Mouse (Mus musculus) hindbrain, embryonic 14.5 days (tissue): ENCODE results near the gene Eln. TPM values are rescaled to one million over a fixed set of nuclear protein-coding genes. Genes with fewer than 3 reads are reported as not detected.
A peak's percentile ranks its signal among the peaks of the same experiment; 100 is the strongest.

Experiments
- ATAC-seq: fragments of 200-750 bp; cut with Nextera tagmentation; 2 replicates; pipeline ENCODE4 v1.8.0; 2017; ENCODE audit warnings: moderate number of reproducible peaks, mild to moderate bottlenecking, moderate TSS enrichment, moderate library complexity; ENCODE audit not compliant: low FRiP score
- DNase-seq: peaks from one replicate; pipeline ENCODE4 v3.0.0-alpha.2; 2015; ENCODE audit warnings: low spot score
- H3K27ac ChIP-seq: fragments of 300-500 bp; sonication (generic); 2 replicates; pipeline ENCODE4 v1.5.1; 2014; ENCODE audit warnings: mild to moderate bottlenecking, moderate library complexity
- H3K27me3 ChIP-seq: fragments of 300-500 bp; sonication (generic); 2 replicates; pipeline ENCODE4 v1.6.1; 2014; ENCODE audit warnings: mild to moderate bottlenecking, low read length, mixed read lengths; ENCODE audit not compliant: control insufficient read depth, insufficient read depth
- H3K36me3 ChIP-seq: fragments of 300-500 bp; sonication (generic); replicated peaks from 2 replicates; pipeline ENCODE4 v1.6.1; 2014; ENCODE audit not compliant: control insufficient read depth, insufficient read depth
- H3K4me1 ChIP-seq: fragments of 300-500 bp; sonication (generic); replicated peaks from 2 replicates; pipeline ENCODE4 v1.6.1; 2014; ENCODE audit warnings: antibody characterized with exemption, low read length, mixed read lengths; ENCODE audit not compliant: control insufficient read depth, insufficient read depth
- H3K4me2 ChIP-seq: fragments of 300-500 bp; sonication (generic); replicated peaks from 2 replicates; pipeline ENCODE4 v1.6.1; 2014; ENCODE audit warnings: mild to moderate bottlenecking, moderate library complexity
- H3K4me3 ChIP-seq: fragments of 300-500 bp; sonication (generic); replicated peaks from 2 replicates; pipeline ENCODE4 v1.5.1; 2014; ENCODE audit warnings: mild to moderate bottlenecking, low read length
- H3K9ac ChIP-seq: fragments of 300-500 bp; sonication (generic); 2 replicates; pipeline ENCODE4 v1.6.1; 2014
- H3K9me3 ChIP-seq: fragments of 300-500 bp; sonication (generic); 2 replicates; pipeline ENCODE4 v1.6.1; 2016; ENCODE audit warnings: low read length; ENCODE audit not compliant: control insufficient read depth
- WGBS: fragments of 180-500 bp; shearing (Covaris S2); extraction: QIAGEN DNeasy Blood & Tissue Kit; methylation state at CpG from one replicate; pipeline ENCODE4 v1.1.7; 2014; 5-methylcytosine and 5-hydroxymethylcytosine counted together
- polyA plus RNA-seq: library from polyadenylated mRNA; unstranded; fragments of >200 nt; fragmentation: Nextera tagmentation; extraction: Ambion mirVana; gene quantifications from 2 replicates; pipeline ENCODE4 v1.2.1, GENCODE M21; 2014

The Eln gene
- polyA plus RNA-seq, 1 experiment from 2014 or later = 17.9 TPM

DNA sequence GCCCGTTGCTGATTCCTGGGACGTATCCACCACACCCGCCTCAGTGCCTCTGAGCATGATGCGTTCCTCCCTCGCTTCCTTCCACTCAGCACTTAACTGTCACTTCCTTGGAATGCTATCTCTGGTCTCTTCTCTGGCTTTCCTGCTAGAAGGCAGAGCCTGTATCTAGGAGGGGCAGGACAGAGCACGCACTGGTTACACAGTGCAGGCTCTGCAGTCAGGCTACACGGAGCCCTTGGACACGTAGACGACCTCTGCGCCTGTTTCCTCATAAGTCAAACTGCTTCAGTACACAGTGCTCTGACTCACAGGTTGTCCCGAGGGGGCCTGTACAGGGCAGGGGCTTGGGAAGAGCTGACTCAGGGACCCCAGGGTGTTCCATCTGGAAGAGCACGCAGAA, 66.9 kb downstream of the Eln start:
- 87% methylated on average over 12 of the region's 12 CpGs for WGBS
- Histone ChIP-seq H3K36me3 (peaks cover 52% of the 10 kb centered on the region), H3K27me3 (no peaks in the 10 kb centered on the region), H3K27ac (no peak overlapping the region), H3K9ac (no peak overlapping the region), H3K9me3 (no peaks in the 10 kb centered on the region), H3K4me3 (no peak overlapping the region), H3K4me1 (peaks cover 22% of the 10 kb centered on the region), H3K4me2 (no peak overlapping the region)
- ATAC-seq (no peak), DNase-seq (no peak)

- H3K9me3 ChIP-seq = no peaks in the 10 kb centered on the region
- H3K4me2 ChIP-seq = no peak overlapping the region
- H3K36me3 ChIP-seq = peaks cover 41% of the 10 kb centered on the region
- DNase-seq (no peak), ATAC-seq (no peak)
- no peak overlapping the region for H3K4me3 ChIP-seq
- no peak overlapping the region for H3K9ac ChIP-seq
- H3K27ac ChIP-seq = no peak overlapping the region
- H3K4me1 ChIP-seq = peaks cover 25% of the 10 kb centered on the region
- no peaks in the 10 kb centered on the region for H3K27me3 ChIP-seq
- WGBS = 64% methylated on average over 8 of the region's 8 CpGs
Measured at GRCm38 (mm10) chr5:134678827-134679546, 68.1 kb downstream of the Eln start.

GRCm38 (mm10) chr5:134678031-134678430, 69.1 kb downstream of the Eln start:
- WGBS = 80% methylated on average over 3 of the region's 3 CpGs
- Histone ChIP-seq H3K4me2 (no peak overlapping the region), H3K4me1 (peaks cover 25% of the 10 kb centered on the region), H3K4me3 (no peak overlapping the region), H3K27ac (no peak overlapping the region), H3K36me3 (peaks cover 33% of the 10 kb centered on the region), H3K9ac (no peak overlapping the region), H3K27me3 (no peaks in the 10 kb centered on the region), H3K9me3 (no peaks in the 10 kb centered on the region)
- no peak for DNase-seq
- ATAC-seq = no peak

GRCm38 (mm10) chr5:134677491-134677890, 69.6 kb downstream of the Eln start:
- H3K4me3 ChIP-seq = no peak overlapping the region
- H3K27me3 ChIP-seq = no peaks in the 10 kb centered on the region
- H3K27ac ChIP-seq = no peak overlapping the region
- H3K36me3 ChIP-seq = peaks cover 33% of the 10 kb centered on the region
- no peaks in the 10 kb centered on the region for H3K9me3 ChIP-seq
- H3K9ac ChIP-seq = no peak overlapping the region
- DNase-seq = no peak
- peaks cover 25% of the 10 kb centered on the region for H3K4me1 ChIP-seq
- no peak overlapping the region for H3K4me2 ChIP-seq
- ATAC-seq = no peak
- 82% methylated on average over 5 of the region's 5 CpGs for WGBS

DNA sequence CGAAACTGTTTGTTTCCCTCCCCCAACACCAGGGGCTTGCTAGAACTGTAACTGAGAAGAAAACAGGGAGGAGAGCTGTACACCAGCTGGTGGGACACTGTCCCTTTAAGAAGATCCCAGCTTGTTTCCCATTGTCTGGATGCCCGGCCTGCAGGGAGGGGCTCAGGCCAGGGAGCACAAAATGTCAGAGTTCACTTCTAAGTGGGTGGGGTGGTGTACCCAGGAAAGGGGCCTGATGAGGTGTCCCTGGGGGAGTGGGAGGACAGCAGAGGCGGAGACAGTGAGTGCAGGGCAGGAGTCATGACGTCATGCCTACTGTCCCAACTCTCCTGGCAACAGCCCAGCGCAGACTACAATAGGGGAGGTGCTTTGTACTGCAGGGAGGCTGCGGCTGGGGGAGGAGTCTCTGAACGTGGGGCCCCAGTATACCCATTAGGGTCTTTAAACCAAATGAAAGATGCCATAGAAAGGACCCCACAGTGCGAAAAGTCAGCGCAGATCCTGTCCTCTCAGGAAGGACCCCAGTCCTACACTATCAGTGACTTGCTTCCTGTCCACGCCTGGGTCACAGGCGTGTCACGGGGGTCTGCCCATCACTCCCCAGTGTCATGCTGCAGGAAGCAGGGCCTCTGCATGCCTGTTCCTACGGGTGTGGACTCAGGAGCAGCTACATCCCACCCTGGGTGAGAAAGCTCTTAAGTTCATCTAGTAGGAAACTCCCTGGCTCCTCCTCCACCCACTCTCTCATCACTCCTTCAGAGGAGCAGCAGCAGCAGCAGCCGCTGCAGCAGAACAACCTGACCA, 71.0 kb downstream of the Eln start:
- Histone ChIP-seq H3K36me3 (peaks cover 39% of the 10 kb centered on the region), H3K27me3 (no peaks in the 10 kb centered on the region), H3K27ac (peak overlapping the region; percentile 83), H3K4me2 (peak overlapping the region; percentile 71), H3K4me1 (peaks cover 25% of the 10 kb centered on the region), H3K9ac (peak overlapping the region; percentile 52), H3K4me3 (peak overlapping the region; percentile 30), H3K9me3 (no peaks in the 10 kb centered on the region)
- ATAC-seq = peak; percentile 86
- peak; percentile 78 for DNase-seq
- WGBS = 1% methylated on average over 14 of the region's 14 CpGs

DNA sequence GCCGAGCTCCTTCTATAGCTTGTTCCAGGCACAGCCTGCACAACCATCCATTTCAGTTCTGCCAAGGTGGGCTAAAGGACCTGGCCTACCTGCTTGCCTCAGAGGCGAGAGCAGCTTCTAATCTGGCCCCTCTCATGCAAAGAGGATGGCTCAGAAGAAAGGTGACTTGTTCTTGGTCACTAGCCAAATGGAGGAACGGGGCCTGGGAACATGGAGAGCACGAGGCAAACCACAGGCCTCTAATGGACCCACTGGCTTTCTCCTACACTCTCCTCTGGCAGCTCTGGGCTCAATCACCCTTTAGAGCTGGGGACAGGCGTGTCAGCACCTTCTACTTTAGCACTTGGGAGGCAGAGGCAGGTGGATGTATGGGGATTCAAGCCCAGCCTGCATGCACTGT, 72.1 kb downstream of the Eln start:
- 77% methylated on average over 5 of the region's 5 CpGs for WGBS
- no peak overlapping the region for H3K27ac ChIP-seq
- peaks cover 25% of the 10 kb centered on the region for H3K4me1 ChIP-seq

GRCm38 (mm10) chr5:134672611-134673010, 74.5 kb downstream of the Eln start:
- Histone ChIP-seq H3K4me3 (no peak overlapping the region), H3K27ac (0 out of 2 replicates have a peak overlapping the region, but pooled peaks have one; percentile 66), H3K9me3 (no peaks in the 10 kb centered on the region), H3K27me3 (no peaks in the 10 kb centered on the region), H3K36me3 (peaks cover 51% of the 10 kb centered on the region), H3K4me2 (no peak overlapping the region), H3K9ac (no peak overlapping the region), H3K4me1 (peaks cover 25% of the 10 kb centered on the region)
- ATAC-seq (no peak), DNase-seq (no peak)
- 90% methylated on average over 6 of the region's 6 CpGs for WGBS

More for the DNA sequence above, 72.1 kb downstream of the Eln start:
- no peak overlapping the region for H3K4me3 ChIP-seq
- peak overlapping the region; percentile 52 for H3K9ac ChIP-seq
- DNase-seq (no peak), ATAC-seq (no peak)
- no peaks in the 10 kb centered on the region for H3K27me3 ChIP-seq
- H3K9me3 ChIP-seq = no peaks in the 10 kb centered on the region
- H3K36me3 ChIP-seq = peaks cover 42% of the 10 kb centered on the region
- no peak overlapping the region for H3K4me2 ChIP-seq

DNA sequence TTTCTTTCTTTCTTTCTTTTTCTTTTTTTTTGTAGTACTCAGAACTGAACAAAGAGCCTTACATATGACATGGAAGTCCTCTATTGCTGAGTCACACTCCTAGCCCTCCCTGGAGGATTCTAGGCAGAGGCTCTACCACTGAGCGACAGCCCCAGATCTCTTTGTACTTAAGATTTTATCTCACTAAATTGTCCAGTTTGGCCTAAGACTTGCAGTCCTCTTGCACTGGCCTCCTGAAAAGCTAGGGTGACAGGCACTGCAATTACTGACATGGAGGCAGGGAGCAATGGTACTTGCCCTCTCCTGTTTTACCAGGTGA, 75.0 kb downstream of the Eln start:
- H3K36me3 ChIP-seq = peaks cover 56% of the 10 kb centered on the region
- no peaks in the 10 kb centered on the region for H3K27me3 ChIP-seq
- WGBS = 55% methylated on average over 1 of the region's 1 CpGs
- H3K27ac ChIP-seq = peak overlapping the region; percentile 66
- DNase-seq (no peak), ATAC-seq (no peak)
- no peak overlapping the region for H3K4me2 ChIP-seq
- H3K4me3 ChIP-seq = no peak overlapping the region
- H3K9me3 ChIP-seq = no peaks in the 10 kb centered on the region
- H3K9ac ChIP-seq = no peak overlapping the region
- H3K4me1 ChIP-seq = peaks cover 22% of the 10 kb centered on the region

- DNase-seq = peak; percentile 59
- Histone ChIP-seq H3K4me3 (no peak overlapping the region), H3K9me3 (no peaks in the 10 kb centered on the region), H3K27me3 (no peaks in the 10 kb centered on the region), H3K4me2 (no peak overlapping the region), H3K4me1 (peaks cover 16% of the 10 kb centered on the region), H3K36me3 (peaks cover 61% of the 10 kb centered on the region), H3K27ac (peak overlapping the region; percentile 66), H3K9ac (no peak overlapping the region)
- ATAC-seq = no peak
- WGBS = 31% methylated on average over 17 of the region's 17 CpGs
Measured at GRCm38 (mm10) chr5:134671335-134672197, 75.6 kb downstream of the Eln start.
